Mouse (Mus musculus) testis, adult 2 months (tissue): Measurements from ENCODE around the gene Tgfbr2. TPM values are rescaled to one million over a fixed set of nuclear protein-coding genes. Genes with fewer than 3 reads are reported as not detected.

Experiments used
- H3K27ac ChIP-seq: fragments of 200-500 bp; 2 replicates; pipeline ENCODE4 v1.5.1; 2012; ENCODE audit warnings: low read depth, low read length; ENCODE audit not compliant: control insufficient read depth, insufficient read depth
- H3K27me3 ChIP-seq: fragments of 200-500 bp; 2 replicates; pipeline ENCODE4 v1.6.1; 2012; ENCODE audit warnings: mild to moderate bottlenecking, low read length, moderate library complexity; ENCODE audit not compliant: control insufficient read depth, insufficient read depth
- H3K36me3 ChIP-seq: fragments of 200-500 bp; 2 replicates; pipeline ENCODE4 v1.6.1; 2012; ENCODE audit warnings: mild to moderate bottlenecking, low read length; ENCODE audit not compliant: control insufficient read depth, insufficient read depth
- H3K4me1 ChIP-seq: fragments of 200-500 bp; 2 replicates; pipeline ENCODE4 v1.6.1; 2012; ENCODE audit warnings: low read length; ENCODE audit not compliant: control insufficient read depth, insufficient read depth
- H3K4me3 ChIP-seq: fragments of 200-500 bp; 2 replicates; pipeline ENCODE4 v1.5.1; 2012; ENCODE audit warnings: low read depth, mild to moderate bottlenecking, low read length, moderate library complexity, mixed read lengths; ENCODE audit not compliant: control insufficient read depth
- CTCF ChIP-seq: fragments of 200-500 bp; IDR thresholded peaks from 2 replicates; pipeline ENCODE4 v1.5.1; 2012; ENCODE audit warnings: low read depth, mild to moderate bottlenecking, inconsistent platforms, low read length, moderate library complexity; ENCODE audit not compliant: control insufficient read depth, insufficient read depth, insufficient replicate concordance
- POLR2A ChIP-seq: fragments of 200-500 bp; IDR thresholded peaks from 2 replicates; pipeline ENCODE4 v1.6.1; 2012; ENCODE audit warnings: low read depth, mild to moderate bottlenecking, inconsistent platforms, low read length, moderate library complexity; ENCODE audit not compliant: control insufficient read depth
- polyA plus RNA-seq: library from polyadenylated mRNA; depleted of rRNA; stranded (reverse); fragments of >200 nt; gene quantifications from 2 replicates; pipeline ENCODE4 v1.2.3, GENCODE M21; 2012

The Tgfbr2 gene
- polyA plus RNA-seq, 1 experiment: 1.5 TPM

GRCm38 (mm10) chr9:116099596-116099993 lies 75.6 kb downstream of the Tgfbr2 start:
- Histone ChIP-seq H3K4me3 (no peak overlapping the region), H3K27ac (no peak overlapping the region), H3K27me3 (no peaks in the 10 kb centered on the region), H3K36me3 (no peaks in the 10 kb centered on the region), H3K4me1 (no peaks in the 10 kb centered on the region)
- TF ChIP-seq POLR2A: no peak
- TF ChIP-seq CTCF: no peak

GRCm38 (mm10) chr9:116098724-116099595 lies 76.2 kb downstream of the Tgfbr2 start:
- Histone ChIP-seq H3K4me1 (no peaks in the 10 kb centered on the region), H3K27ac (no peak overlapping the region), H3K27me3 (no peaks in the 10 kb centered on the region), H3K36me3 (no peaks in the 10 kb centered on the region), H3K4me3 (no peak overlapping the region)
- TF ChIP-seq POLR2A (no peak), CTCF (no peak)

- no peaks in the 10 kb centered on the region for H3K27me3 ChIP-seq
- no peaks in the 10 kb centered on the region for H3K36me3 ChIP-seq
- H3K4me3 ChIP-seq: no peak overlapping the region
- no peak overlapping the region for H3K27ac ChIP-seq
- H3K4me1 ChIP-seq: no peaks in the 10 kb centered on the region
- TF ChIP-seq POLR2A (no peak), CTCF (no peak)
Measured at GRCm38 (mm10) chr9:116091921-116092320, 83.2 kb downstream of the Tgfbr2 start.

- H3K27me3 ChIP-seq: no peaks in the 10 kb centered on the region
- no peak overlapping the region for H3K4me3 ChIP-seq
- TF ChIP-seq POLR2A: no peak
- no peak for TF ChIP-seq CTCF
Measured at GRCm38 (mm10) chr9:116091101-116091841, 83.9 kb downstream of the Tgfbr2 start.

GRCm38 (mm10) chr9:116090296-116090695 lies 84.9 kb downstream of the Tgfbr2 start:
- Histone ChIP-seq H3K36me3 (no peaks in the 10 kb centered on the region), H3K27me3 (no peaks in the 10 kb centered on the region), H3K27ac (no peak overlapping the region), H3K4me1 (no peaks in the 10 kb centered on the region), H3K4me3 (no peak overlapping the region)
- TF ChIP-seq CTCF (no peak), POLR2A (no peak)

More at GRCm38 (mm10) chr9:116091101-116091841, 83.9 kb downstream of the Tgfbr2 start:
- Histone ChIP-seq H3K36me3 (no peaks in the 10 kb centered on the region), H3K27ac (no peak overlapping the region), H3K4me1 (no peaks in the 10 kb centered on the region)

GRCm38 (mm10) chr9:116088912-116089311 lies 86.2 kb downstream of the Tgfbr2 start:
- Histone ChIP-seq H3K4me1 (peaks cover 5% of the 10 kb centered on the region), H3K27me3 (no peaks in the 10 kb centered on the region), H3K4me3 (no peak overlapping the region), H3K27ac (no peak overlapping the region), H3K36me3 (no peaks in the 10 kb centered on the region)
- TF ChIP-seq POLR2A (no peak), CTCF (no peak)

- Histone ChIP-seq H3K4me1 (peaks cover 8% of the 10 kb centered on the region), H3K4me3 (no peak overlapping the region), H3K27me3 (no peaks in the 10 kb centered on the region), H3K27ac (no peak overlapping the region), H3K36me3 (no peaks in the 10 kb centered on the region)
- TF ChIP-seq CTCF (no peak), POLR2A (no peak)
Measured at GRCm38 (mm10) chr9:116087880-116088279, 87.3 kb downstream of the Tgfbr2 start.
